Mouse (Mus musculus) small intestine, adult 2 months (tissue): ENCODE data around the gene Atp1a4. TPM values are rescaled to one million over a fixed set of nuclear protein-coding genes. Genes with fewer than 3 reads are reported as not detected.
A peak's percentile ranks its signal among the peaks of the same experiment; 100 is the strongest.

Experiments used
- H3K27ac ChIP-seq: fragments of 200-500 bp; 2 replicates; pipeline ENCODE4 v1.5.1; 2012; ENCODE audit warnings: low read depth, low read length, control low read depth, inconsistent platforms; ENCODE audit not compliant: insufficient read depth
- H3K27me3 ChIP-seq: fragments of 200-500 bp; 2 replicates; pipeline ENCODE4 v1.6.1; 2012; ENCODE audit warnings: mild to moderate bottlenecking, moderate library complexity, low read length, inconsistent platforms; ENCODE audit not compliant: control insufficient read depth, insufficient read depth
- H3K36me3 ChIP-seq: fragments of 200-500 bp; 2 replicates; pipeline ENCODE4 v1.6.1; 2012; ENCODE audit warnings: mild to moderate bottlenecking, low read length, control low read depth, inconsistent platforms; ENCODE audit not compliant: control insufficient read depth, insufficient read depth
- H3K4me1 ChIP-seq: fragments of 200-500 bp; 2 replicates; pipeline ENCODE4 v1.6.1; 2012; ENCODE audit warnings: low read length, inconsistent platforms, mixed read lengths; ENCODE audit not compliant: control insufficient read depth, insufficient read depth, insufficient read length
- H3K4me3 ChIP-seq: fragments of 200-500 bp; 2 replicates; pipeline ENCODE4 v1.5.1; 2012; ENCODE audit warnings: low read depth, mild to moderate bottlenecking, control low read depth, inconsistent platforms, low read length, moderate library complexity
- CTCF ChIP-seq: fragments of 200-500 bp; IDR thresholded peaks from 2 replicates; pipeline ENCODE4 v1.5.1; 2012; ENCODE audit warnings: low read depth, mild to moderate bottlenecking, control low read depth, inconsistent platforms, low read length, moderate library complexity, mixed read lengths; ENCODE audit not compliant: insufficient replicate concordance, insufficient read length; ENCODE audit errors: extremely low read depth
- POLR2A ChIP-seq: fragments of 200-500 bp; IDR thresholded peaks from 2 replicates; pipeline ENCODE4 v1.6.1; 2012; ENCODE audit warnings: low read depth, mild to moderate bottlenecking, control low read depth, inconsistent platforms, low read length, moderate library complexity
- WGBS: fragments of 180-500 bp; shearing (Covaris S2); methylation state at CpG from one replicate; pipeline ENCODE4 v1.1.7; 2018; 5-methylcytosine and 5-hydroxymethylcytosine counted together
- polyA plus RNA-seq: library from polyadenylated mRNA; depleted of rRNA; stranded (reverse); fragments of >200 nt; gene quantifications from 2 replicates; pipeline ENCODE4 v1.2.3, GENCODE M21; 2012

Atp1a4 gene
- polyA plus RNA-seq, 1 experiment = not detected

DNA sequence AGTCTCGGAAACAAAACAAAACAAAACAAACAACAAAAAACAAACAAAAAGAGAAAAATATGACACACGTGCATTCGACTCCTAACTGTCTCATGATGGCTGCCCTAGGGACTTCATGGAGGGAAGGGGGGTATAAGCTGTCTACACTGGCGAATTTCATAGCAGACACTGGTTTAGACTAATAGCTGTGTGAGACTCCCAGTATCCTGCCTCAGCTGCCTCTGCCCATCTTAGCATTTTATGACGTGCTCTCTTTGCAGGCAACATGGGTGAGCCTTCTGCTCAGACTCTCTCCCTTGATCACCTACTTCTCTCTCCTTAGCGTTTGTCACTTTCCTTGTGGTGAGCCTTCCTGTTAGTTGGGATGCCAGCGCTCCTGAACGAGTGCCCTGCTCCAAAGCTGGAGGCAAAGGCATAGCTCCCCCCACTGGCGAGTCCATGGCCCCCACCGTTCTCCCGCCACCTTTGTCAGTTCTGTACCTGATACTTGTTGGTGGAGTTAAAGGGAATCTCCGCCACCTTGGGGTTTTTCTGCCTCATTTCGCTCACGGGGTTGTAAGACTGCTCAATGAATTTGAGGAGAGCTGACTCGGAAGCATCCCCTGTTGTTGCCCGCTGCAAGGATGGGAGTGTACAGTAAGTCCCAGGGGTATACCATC is 14.5 kb downstream of the Atp1a4 start:
- no peak for TF ChIP-seq POLR2A
- TF ChIP-seq CTCF = 0 out of 2 replicates have a peak, but pooled peaks have one; percentile 16
- Histone ChIP-seq H3K27me3 (peaks cover 7% of the 10 kb centered on the region), H3K4me3 (no peak overlapping the region), H3K36me3 (no peaks in the 10 kb centered on the region), H3K4me1 (no peaks in the 10 kb centered on the region), H3K27ac (no peak overlapping the region)
- 32% methylated on average over 16 of the region's 16 CpGs for WGBS

DNA sequence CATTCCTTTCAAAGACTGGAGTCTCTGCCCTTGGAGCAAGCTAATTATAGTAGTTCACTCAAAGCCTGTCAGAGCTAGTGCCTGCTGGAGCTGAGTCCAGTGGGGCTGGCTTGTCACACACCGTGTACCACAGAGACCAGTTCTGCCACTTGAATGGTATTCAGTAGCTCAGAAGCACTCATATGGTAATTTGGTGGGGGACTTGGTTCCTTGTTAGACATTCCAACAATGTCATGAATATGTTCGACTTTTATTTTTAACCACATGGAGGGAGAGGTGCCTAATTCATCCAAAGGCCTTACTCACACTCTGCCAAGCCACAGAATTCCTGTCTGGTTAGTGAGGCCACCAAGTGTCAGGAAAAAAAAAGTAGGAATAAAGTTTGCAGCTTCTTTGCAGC is 15.8 kb downstream of the Atp1a4 start:
- H3K27me3 ChIP-seq = peaks cover 7% of the 10 kb centered on the region
- no peaks in the 10 kb centered on the region for H3K36me3 ChIP-seq
- H3K4me1 ChIP-seq = no peaks in the 10 kb centered on the region
- no peak overlapping the region for H3K4me3 ChIP-seq
- no peak overlapping the region for H3K27ac ChIP-seq
- WGBS = 57% methylated on average over 2 of the region's 2 CpGs
- TF ChIP-seq POLR2A (no peak), CTCF (no peak)

GRCm38 (mm10) chr1:172240945-172241708 is 17.1 kb downstream of the Atp1a4 start:
- H3K4me1 ChIP-seq = no peaks in the 10 kb centered on the region
- no peaks in the 10 kb centered on the region for H3K36me3 ChIP-seq
- no peak overlapping the region for H3K4me3 ChIP-seq
- WGBS = 57% methylated on average over 6 of the region's 6 CpGs
- H3K27me3 ChIP-seq = peaks cover 7% of the 10 kb centered on the region
- no peak overlapping the region for H3K27ac ChIP-seq
- TF ChIP-seq CTCF (no peak), POLR2A (no peak)

GRCm38 (mm10) chr1:172229215-172229614 is 29.0 kb downstream of the Atp1a4 start:
- TF ChIP-seq POLR2A (no peak), CTCF (no peak)
- 72% methylated on average over 1 of the region's 1 CpGs for WGBS
- no peak overlapping the region for H3K27ac ChIP-seq
- no peaks in the 10 kb centered on the region for H3K36me3 ChIP-seq
- no peak overlapping the region for H3K4me3 ChIP-seq
- H3K27me3 ChIP-seq = no peaks in the 10 kb centered on the region
- no peaks in the 10 kb centered on the region for H3K4me1 ChIP-seq

- TF ChIP-seq CTCF = no peak
- no peak for TF ChIP-seq POLR2A
- no peaks in the 10 kb centered on the region for H3K36me3 ChIP-seq
- WGBS = 77% methylated on average over 2 of the region's 2 CpGs
- H3K4me1 ChIP-seq = no peaks in the 10 kb centered on the region
- no peaks in the 10 kb centered on the region for H3K27me3 ChIP-seq
- no peak overlapping the region for H3K4me3 ChIP-seq
- H3K27ac ChIP-seq = no peak overlapping the region
These were observed 30.0 kb downstream of the Atp1a4 start for GRCm38 (mm10) chr1:172228209-172228608.

GRCm38 (mm10) chr1:172221297-172222063 is 36.7 kb downstream of the Atp1a4 start:
- Histone ChIP-seq H3K4me3 (no peak overlapping the region), H3K36me3 (no peaks in the 10 kb centered on the region), H3K27me3 (no peaks in the 10 kb centered on the region), H3K4me1 (no peaks in the 10 kb centered on the region; the same call in 1 of the 2 replicates), H3K27ac (no peak overlapping the region)
- WGBS = 78% methylated on average over 11 of the region's 11 CpGs
- TF ChIP-seq POLR2A = no peak
- no peak for TF ChIP-seq CTCF

DNA sequence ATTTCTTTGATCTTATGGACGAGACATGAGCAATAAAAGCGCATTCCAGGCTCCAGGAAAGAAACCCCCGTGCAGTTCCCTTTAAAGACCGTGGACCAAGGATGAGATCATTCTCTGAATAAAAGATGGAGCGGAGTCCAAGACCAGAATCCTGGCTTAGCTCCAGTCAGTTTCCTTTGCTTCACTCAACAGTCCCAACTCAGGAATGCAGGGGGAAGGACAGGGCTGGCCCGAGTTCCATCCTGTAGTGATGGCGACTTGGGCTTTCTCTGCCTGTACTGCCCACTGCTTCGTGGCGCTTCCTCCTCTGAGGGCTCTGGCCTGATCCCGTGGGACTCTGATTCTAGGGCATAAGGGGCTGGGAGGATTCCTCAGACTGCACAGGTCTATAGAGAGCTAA is 37.8 kb downstream of the Atp1a4 start:
- no peaks in the 10 kb centered on the region for H3K36me3 ChIP-seq
- 39% methylated on average over 10 of the region's 10 CpGs for WGBS
- H3K27me3 ChIP-seq = no peaks in the 10 kb centered on the region

More for the DNA sequence above, 37.8 kb downstream of the Atp1a4 start:
- no peak overlapping the region; the same call in 1 of the 2 replicates for H3K27ac ChIP-seq
- TF ChIP-seq CTCF = no peak
- TF ChIP-seq POLR2A = no peak
- H3K4me1 ChIP-seq = no peaks in the 10 kb centered on the region; the same call in 1 of the 2 replicates
- H3K4me3 ChIP-seq = no peak overlapping the region
